Mouse (Mus musculus): Measurements from ENCODE around the gene Nagpa. TPM values are rescaled to one million over a fixed set of nuclear protein-coding genes. Genes with fewer than 3 reads are reported as not detected.
A peak's percentile ranks its signal among the peaks of the same experiment; 100 is the strongest.

Nagpa gene
- polyA plus RNA-seq, 1 experiment from 2014 or later: 24.0 TPM

DNA sequence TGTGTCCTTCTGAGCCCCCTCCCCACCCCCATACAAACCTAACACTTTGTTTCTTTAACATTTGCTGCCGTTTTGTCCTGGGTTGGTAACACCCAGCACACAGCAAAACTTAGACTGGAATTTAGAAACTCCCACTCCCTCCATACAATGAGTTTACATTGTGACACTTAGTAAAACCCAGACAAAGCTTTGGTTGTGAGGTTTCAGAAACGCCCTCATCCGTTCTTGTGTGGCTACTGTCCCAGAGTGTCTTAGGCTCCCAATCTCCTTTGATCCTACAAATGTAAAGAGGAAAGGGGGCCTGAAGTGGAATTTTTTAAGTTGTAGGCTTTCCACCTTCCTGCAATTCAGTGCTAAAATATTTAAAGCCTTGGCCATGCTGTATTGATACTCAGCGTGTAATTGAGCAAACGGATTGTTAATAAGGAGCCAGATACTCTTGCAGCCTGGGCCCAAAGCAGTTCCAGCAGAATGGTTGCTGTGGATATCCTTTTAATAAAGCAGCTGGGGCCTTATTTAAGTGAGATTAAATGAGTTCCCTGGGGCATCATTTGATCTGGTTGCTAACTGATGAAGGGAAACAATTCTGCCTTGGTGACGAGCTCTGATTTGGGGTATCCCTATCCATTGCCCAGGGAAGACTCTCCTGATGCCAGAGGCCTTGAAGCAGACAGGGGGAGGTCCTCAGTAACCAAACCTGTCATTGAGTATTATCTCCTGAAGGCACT, 50.3 kb downstream of the Nagpa start:
- Histone ChIP-seq H3K9me3 (no peaks in the 10 kb centered on the region), H3K4me2 (no peak overlapping the region; the same call in 1 of the 2 replicates), H3K27ac (peak overlapping the region; percentile 82), H3K9ac (no peak overlapping the region), H3K27me3 (no peaks in the 10 kb centered on the region), H3K4me3 (no peak overlapping the region), H3K36me3 (no peaks in the 10 kb centered on the region), H3K4me1 (no peaks in the 10 kb centered on the region)
- peak; percentile 72 for ATAC-seq (ENCODE audit: borderline replicate concordance, extremely low read depth, low FRiP score, low TSS enrichment)
- 43% methylated on average over 6 of the region's 6 CpGs for WGBS

DNA sequence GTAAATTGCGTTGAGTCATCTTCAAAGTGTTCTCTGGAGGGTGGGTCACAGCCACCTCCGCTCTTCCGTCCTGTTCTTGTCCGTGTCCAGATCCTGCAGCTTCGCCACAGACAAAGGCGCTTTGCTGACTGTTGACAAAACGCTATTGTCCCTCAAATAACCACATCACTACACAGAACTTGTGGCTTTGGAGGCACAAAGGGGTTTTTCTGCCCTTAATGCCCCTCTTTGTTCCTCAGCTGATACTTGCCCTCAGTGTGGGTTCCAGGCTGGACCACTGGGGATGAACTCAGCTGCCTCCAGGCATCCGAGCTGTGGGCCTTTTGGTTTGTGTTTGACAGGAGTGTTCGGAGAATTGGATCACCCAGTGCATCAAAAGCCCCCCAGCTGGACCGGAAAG, 53.3 kb downstream of the Nagpa start:
- H3K4me3 ChIP-seq: no peak overlapping the region
- H3K4me2 ChIP-seq: no peak overlapping the region
- ATAC-seq (ENCODE audit: borderline replicate concordance, extremely low read depth, low FRiP score, low TSS enrichment): no peak
- no peaks in the 10 kb centered on the region for H3K9me3 ChIP-seq
- 79% methylated on average over 10 of the region's 10 CpGs for WGBS
- H3K4me1 ChIP-seq: peaks cover 12% of the 10 kb centered on the region
- no peaks in the 10 kb centered on the region for H3K36me3 ChIP-seq
- peaks cover 14% of the 10 kb centered on the region for H3K27me3 ChIP-seq
- no peak overlapping the region for H3K9ac ChIP-seq
- H3K27ac ChIP-seq: no peak overlapping the region

- H3K9ac ChIP-seq: no peak within 1 kb of the TSS
- no peaks in the 10 kb centered on the region for H3K36me3 ChIP-seq
- WGBS: 15% methylated on average over 13 of the region's 13 CpGs
- peaks cover 12% of the 10 kb centered on the region for H3K4me1 ChIP-seq
- no peak for ATAC-seq (ENCODE audit: borderline replicate concordance, extremely low read depth, low FRiP score, low TSS enrichment)
- H3K27ac ChIP-seq: no peak within 1 kb of the TSS
- H3K4me3 ChIP-seq: peak within 1 kb of the TSS; percentile 34
- peak within 1 kb of the TSS; percentile 66 for H3K4me2 ChIP-seq
- peaks cover 14% of the 10 kb centered on the region for H3K27me3 ChIP-seq
- no peaks in the 10 kb centered on the region for H3K9me3 ChIP-seq
These were observed 56.8 kb downstream of the Nagpa start, which contains the start of gene Sec14l5 for GRCm38 (mm10) chr16:5147037-5147385. Sec14l5 (plus strand) TSS chr16:5147109.

DNA sequence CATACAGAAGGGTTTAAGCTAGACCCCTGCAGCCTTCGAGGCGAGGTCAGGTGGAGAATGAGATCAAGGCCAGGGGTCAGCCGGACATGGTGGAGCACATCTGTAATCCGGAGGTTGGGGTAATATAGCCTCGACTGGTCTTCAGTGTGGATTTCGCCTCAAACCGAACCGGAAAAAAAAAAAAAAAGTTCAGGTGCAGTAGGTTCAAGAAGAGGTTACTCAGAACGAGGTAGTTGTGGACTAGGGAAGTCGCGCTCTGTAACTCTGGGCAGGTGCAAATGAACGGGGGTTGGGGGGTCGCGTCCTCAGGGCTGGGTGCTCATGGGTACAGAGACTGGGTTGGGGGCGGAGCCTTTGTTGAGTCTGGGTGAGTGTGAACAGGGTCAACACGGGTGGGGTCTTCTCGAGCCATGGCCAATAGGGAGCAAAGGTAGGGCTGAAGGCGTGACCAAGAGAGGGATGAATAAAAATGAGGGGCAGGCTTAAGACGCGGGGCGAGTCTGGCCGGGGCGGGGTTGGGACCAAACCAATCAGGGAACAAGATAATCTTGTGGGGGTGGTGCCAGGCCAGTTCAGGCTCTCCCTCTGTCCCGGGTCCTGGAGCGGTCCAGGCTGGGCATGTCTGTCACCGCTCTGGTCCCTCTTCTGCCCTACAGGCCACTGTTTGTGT, 57.3 kb downstream of the Nagpa start:
- ATAC-seq (ENCODE audit: borderline replicate concordance, extremely low read depth, low FRiP score, low TSS enrichment): peak; percentile 92
- peaks cover 12% of the 10 kb centered on the region for H3K4me1 ChIP-seq
- 1% methylated on average over 26 of the region's 26 CpGs for WGBS
- H3K27me3 ChIP-seq: peaks cover 14% of the 10 kb centered on the region
- no peak overlapping the region for H3K27ac ChIP-seq
- H3K9me3 ChIP-seq: no peaks in the 10 kb centered on the region
- no peak overlapping the region for H3K9ac ChIP-seq
- H3K4me3 ChIP-seq: peak overlapping the region; percentile 34
- peak overlapping the region; percentile 66 for H3K4me2 ChIP-seq
- H3K36me3 ChIP-seq: no peaks in the 10 kb centered on the region

GRCm38 (mm10) chr16:5145570-5145969, 58.2 kb downstream of the Nagpa start:
- 0% methylated on average over 7 of the region's 7 CpGs for WGBS
- H3K4me1 ChIP-seq: peaks cover 12% of the 10 kb centered on the region
- H3K4me3 ChIP-seq: no peak overlapping the region
- no peak overlapping the region for H3K4me2 ChIP-seq
- H3K27ac ChIP-seq: no peak overlapping the region
- H3K9ac ChIP-seq: no peak overlapping the region
- peaks cover 14% of the 10 kb centered on the region for H3K27me3 ChIP-seq
- no peaks in the 10 kb centered on the region for H3K9me3 ChIP-seq
- ATAC-seq (ENCODE audit: borderline replicate concordance, extremely low read depth, low FRiP score, low TSS enrichment): 0 out of 2 replicates have a peak, but pooled peaks have one; percentile 13
- H3K36me3 ChIP-seq: no peaks in the 10 kb centered on the region

Small RNA genes within 50 kb of the gene (microRNA-seq; reads per million reads assigned to microRNA genes)
- not detected for gene Gm23689
- gene Gm26095: not detected
- gene Mir6364: not detected

Other genes starting within 250 kb of the Nagpa start
- gene Anks3, start 239.8 kb downstream of the Nagpa start, polyA plus RNA-seq (2015; fragmentation: Nextera tagmentation; extraction: Ambion mirVana): 54.1 and 56.2 TPM in 2 replicates
- gene Sept12, start 206.2 kb downstream of the Nagpa start, polyA plus RNA-seq (2015; fragmentation: Nextera tagmentation; extraction: Ambion mirVana): 0.31 TPM in 1 of 2 replicates, not detected in the other
- 30.2 and 33.8 TPM in 2 replicates for gene Smim22, start 196.7 kb downstream of the Nagpa start, polyA plus RNA-seq (2015; fragmentation: Nextera tagmentation; extraction: Ambion mirVana)
- gene Rogdi, start 190.5 kb downstream of the Nagpa start, polyA plus RNA-seq (2015; fragmentation: Nextera tagmentation; extraction: Ambion mirVana): 53.5 and 60.3 TPM in 2 replicates
- 149 and 153 TPM in 2 replicates for gene Glyr1, start 154.1 kb downstream of the Nagpa start, polyA plus RNA-seq (2015; fragmentation: Nextera tagmentation; extraction: Ambion mirVana)
- gene Ubn1, start 154.0 kb downstream of the Nagpa start, polyA plus RNA-seq (2015; fragmentation: Nextera tagmentation; extraction: Ambion mirVana): 19.8 and 21.4 TPM in 2 replicates
- gene Ppl, start 71.6 kb downstream of the Nagpa start, polyA plus RNA-seq (2015; fragmentation: Nextera tagmentation; extraction: Ambion mirVana): 6.3 and 6.7 TPM in 2 replicates
- 0.65 and 0.78 TPM in 2 replicates for gene Sec14l5, start 56.9 kb downstream of the Nagpa start, polyA plus RNA-seq (2015; fragmentation: Nextera tagmentation; extraction: Ambion mirVana)
- 21.7 and 26.9 TPM in 2 replicates for gene AU021092, start 18.3 kb upstream of the Nagpa start, polyA plus RNA-seq (2015; fragmentation: Nextera tagmentation; extraction: Ambion mirVana)
- 32.2 and 35.7 TPM in 2 replicates for gene Alg1, start 29.6 kb upstream of the Nagpa start, polyA plus RNA-seq (2015; fragmentation: Nextera tagmentation; extraction: Ambion mirVana)
- 21.4 and 24.8 TPM in 2 replicates for gene Eef2kmt, start 52.0 kb upstream of the Nagpa start, polyA plus RNA-seq (2015; fragmentation: Nextera tagmentation; extraction: Ambion mirVana)

All from lung, embryonic 15.5 days (tissue).